Mouse (Mus musculus) layer of hippocampus, adult 18-20 months (tissue): ENCODE measurements around the gene Fbf1. TPM values are rescaled to one million over a fixed set of nuclear protein-coding genes. Genes with fewer than 3 reads are reported as not detected.

Experiments used
- total RNA-seq, 2 experiments: library from RNA; stranded (reverse); gene quantifications; 2 replicates each; pipeline ENCODE4 v1.2.3; 2021

The Fbf1 gene
- total RNA-seq, 2 experiments from 2014 or later: 82.3 to 83.6 TPM

Other genes starting within 250 kb of the Fbf1 start
- 10 to 100 TPM; 51.3 to 56.7 TPM for gene Sap30bp, start 234.9 kb downstream of the Fbf1 start, total RNA-seq
- 10 to 100 TPM; 28.6 to 29.4 TPM for gene Recql5, start 234.7 kb downstream of the Fbf1 start, total RNA-seq
- 1 to 10 TPM; 7.9 to 8.7 TPM for gene Itgb4, start 193.5 kb downstream of the Fbf1 start, total RNA-seq
- 10 to 100 TPM; 11.7 to 14.1 TPM for gene Galk1, start 155.4 kb downstream of the Fbf1 start, total RNA-seq
- gene H3f3b, start 140.2 kb downstream of the Fbf1 start, total RNA-seq: 100 to 1,000 TPM; 267 to 281 TPM
- 10 to 100 TPM; 20.6 to 23.1 TPM for gene Unk, start 137.8 kb downstream of the Fbf1 start, total RNA-seq
- gene Unc13d, start 90.2 kb downstream of the Fbf1 start, total RNA-seq: 1 to 10 TPM; 1.6 to 3.0 TPM
- 100 to 1,000 TPM; 450 to 480 TPM for gene Wbp2, start 81.2 kb downstream of the Fbf1 start, total RNA-seq
- 1 to 10 TPM; 4.8 to 6.2 TPM for gene Trim47, start 41.0 kb downstream of the Fbf1 start, total RNA-seq
- gene Trim65, start 37.0 kb downstream of the Fbf1 start, total RNA-seq: 1 to 10 TPM; 6.7 to 8.3 TPM
- gene Mrpl38, start 29.3 kb downstream of the Fbf1 start, total RNA-seq: 10 to 100 TPM; 60.2 to 61.2 TPM
- gene Ten1, start 30.7 kb upstream of the Fbf1 start, total RNA-seq: 10 to 100 TPM; 33.7 to 39.8 TPM
- gene Acox1, start 30.9 kb upstream of the Fbf1 start, total RNA-seq: 100 to 1,000 TPM; 125 TPM
- under 1 TPM; 0.61 to 0.74 TPM for gene Evpl, start 69.9 kb upstream of the Fbf1 start, total RNA-seq
- gene Srp68, start 106.1 kb upstream of the Fbf1 start, total RNA-seq: 10 to 100 TPM; 69.4 to 71.3 TPM
- not detected for gene Galr2, start 112.8 kb upstream of the Fbf1 start, total RNA-seq
- 10 to 100 TPM; 69.4 to 85.5 TPM for gene Exoc7, start 139.1 kb upstream of the Fbf1 start, total RNA-seq
- gene Foxj1, start 167.2 kb upstream of the Fbf1 start, total RNA-seq: 1 to 10 TPM; 6.2 to 7.5 TPM
- 100 to 1,000 TPM; 245 to 252 TPM for gene Rnf157, start 244.9 kb upstream of the Fbf1 start, total RNA-seq